Mouse (Mus musculus) myocyte (in vitro differentiated cells): ENCODE data around the gene Abcc12. TPM values are rescaled to one million over a fixed set of nuclear protein-coding genes. Genes with fewer than 3 reads are reported as not detected.

ENCODE experiments used
- H3K27me3 ChIP-seq: one replicate; pipeline ENCODE4 v1.6.1; 2011; ENCODE audit not compliant: control insufficient read depth, insufficient read depth, insufficient read length
- H3K36me3 ChIP-seq: one replicate; pipeline ENCODE4 v1.6.1; 2011; ENCODE audit not compliant: control insufficient read depth, insufficient read depth
- H3K4me2 ChIP-seq: one replicate; pipeline ENCODE4 v1.6.1; 2011; ENCODE audit warnings: low read depth, control low read depth
- H3K4me3 ChIP-seq: one replicate; pipeline ENCODE4 v1.5.1; 2011; ENCODE audit warnings: mild to moderate bottlenecking, control low read depth, moderate library complexity
- H3K79me2 ChIP-seq: one replicate; pipeline ENCODE4 v1.6.1; 2011; ENCODE audit not compliant: control insufficient read depth, insufficient read depth
- H3ac ChIP-seq: one replicate; pipeline ENCODE4 v1.6.1; 2011; ENCODE audit not compliant: control insufficient read depth, insufficient read length
- CEBPB ChIP-seq: IDR thresholded peaks from 2 replicates; pipeline ENCODE4 v1.6.1; 2011; ENCODE audit warnings: mild to moderate bottlenecking, moderate library complexity; ENCODE audit not compliant: poor library complexity, insufficient read depth, severe bottlenecking
- E2F4 ChIP-seq: IDR thresholded peaks from one replicate; pipeline ENCODE4 v1.6.1; 2011; ENCODE audit warnings: mild to moderate bottlenecking, control low read depth, moderate library complexity; ENCODE audit not compliant: insufficient read depth
- MAX ChIP-seq: IDR thresholded peaks from one replicate; pipeline ENCODE4 v1.6.1; 2011; ENCODE audit warnings: low read depth, mild to moderate bottlenecking, control low read depth
- MYOD1 ChIP-seq, 3 experiments: IDR thresholded peaks; one replicate each; pipeline ENCODE4 v1.6.1; 2011; ENCODE audit warnings: control low read depth in 2 of 3, low read depth in 2 of 3, mild to moderate bottlenecking in 2 of 3, moderate library complexity in 1 of 3; ENCODE audit not compliant: insufficient read length in 2 of 3, control insufficient read depth in 1 of 3
- MYOG ChIP-seq, 3 experiments: IDR thresholded peaks; one replicate each; pipeline ENCODE4 v1.6.1; 2011; ENCODE audit warnings: control low read depth in 2 of 3, low read depth in 2 of 3, mild to moderate bottlenecking in 2 of 3; ENCODE audit not compliant: insufficient read length in 2 of 3, control insufficient read depth in 1 of 3, insufficient read depth in 1 of 3
- POLR2A ChIP-seq: IDR thresholded peaks from one replicate; pipeline ENCODE4 v1.6.1; 2011; ENCODE audit warnings: low read depth, mild to moderate bottlenecking, control low read depth, moderate library complexity; ENCODE audit not compliant: insufficient read length
- POLR2AphosphoS2 ChIP-seq: IDR thresholded peaks from one replicate; pipeline ENCODE4 v1.6.1; 2011; ENCODE audit warnings: low read depth, control low read depth; ENCODE audit not compliant: insufficient read length
- REST ChIP-seq: IDR thresholded peaks from one replicate; pipeline ENCODE4 v1.6.1; 2011; ENCODE audit warnings: mild to moderate bottlenecking, control low read depth, moderate library complexity; ENCODE audit not compliant: insufficient read depth, insufficient read length
- SRF ChIP-seq: IDR thresholded peaks from one replicate; pipeline ENCODE4 v1.6.1; 2011; ENCODE audit warnings: low read depth; ENCODE audit not compliant: control insufficient read depth, insufficient read length
- TCF12 ChIP-seq: IDR thresholded peaks from one replicate; pipeline ENCODE4 v1.6.1; 2011; ENCODE audit warnings: mild to moderate bottlenecking, control low read depth; ENCODE audit not compliant: poor library complexity, insufficient read depth, severe bottlenecking
- TCF3 ChIP-seq: IDR thresholded peaks from one replicate; pipeline ENCODE4 v1.6.1; 2011; ENCODE audit warnings: low read depth, control low read depth; ENCODE audit not compliant: insufficient read length
- USF1 ChIP-seq: IDR thresholded peaks from one replicate; pipeline ENCODE4 v1.6.1; 2011; ENCODE audit warnings: low read depth, mild to moderate bottlenecking, control low read depth, moderate library complexity
- polyA plus RNA-seq: library from polyadenylated mRNA; unstranded; fragments of >200 nt; fragmentation: generic; extraction: Trizol; gene quantifications from one replicate; pipeline ENCODE4 v1.2.1, GENCODE M21; 2012; ENCODE audit warnings: missing spikeins

Gene Abcc12
- polyA plus RNA-seq, 1 experiment: not detected

- Histone ChIP-seq H3K79me2 (no peaks in the 10 kb centered on the region), H3ac (no peak overlapping the region), H3K36me3 (no peaks in the 10 kb centered on the region), H3K4me3 (no peak overlapping the region), H3K27me3 (peaks cover 37% of the 10 kb centered on the region), H3K4me2 (no peak overlapping the region)
- TF ChIP-seq E2F4: no peak
- TF ChIP-seq MYOG (IDR thresholded peaks at IDR 0.05; ENCODE audit: control insufficient read depth in 1 of 3, insufficient read depth in 1 of 3, insufficient read length in 2 of 3, low read depth in 2 of 3): no peak
- no peak for TF ChIP-seq REST
- no peak for TF ChIP-seq TCF3
- no peak for TF ChIP-seq POLR2A
- TF ChIP-seq SRF: no peak
- TF ChIP-seq MYOD1 (IDR thresholded peaks at IDR 0.05; ENCODE audit: control insufficient read depth in 1 of 3, insufficient read length in 2 of 3, low read depth in 2 of 3): no peak
- TF ChIP-seq USF1: no peak
- TF ChIP-seq CEBPB: no peak
- no peak for TF ChIP-seq POLR2AphosphoS2
- TF ChIP-seq TCF12: no peak
- no peak for TF ChIP-seq MAX
Observed at GRCm38 (mm10) chr8:86600311-86600710, 19.8 kb upstream of the Abcc12 start.

GRCm38 (mm10) chr8:86599299-86599698, 18.8 kb upstream of the Abcc12 start:
- Histone ChIP-seq H3K36me3 (no peaks in the 10 kb centered on the region), H3ac (no peak overlapping the region), H3K4me2 (no peak overlapping the region), H3K79me2 (no peaks in the 10 kb centered on the region), H3K27me3 (peaks cover 40% of the 10 kb centered on the region), H3K4me3 (no peak overlapping the region)
- no peak for TF ChIP-seq POLR2A
- TF ChIP-seq TCF12: no peak
- no peak for TF ChIP-seq POLR2AphosphoS2
- TF ChIP-seq MAX: no peak
- no peak for TF ChIP-seq USF1
- TF ChIP-seq SRF: no peak
- TF ChIP-seq E2F4: no peak
- no peak for TF ChIP-seq TCF3
- TF ChIP-seq MYOD1 (IDR thresholded peaks at IDR 0.05; ENCODE audit: control insufficient read depth in 1 of 3, insufficient read length in 2 of 3, low read depth in 2 of 3): no peak

- no peak overlapping the region for H3K4me2 ChIP-seq
- no peak overlapping the region for H3K4me3 ChIP-seq
- no peak overlapping the region for H3ac ChIP-seq
- TF ChIP-seq SRF: no peak
- no peak for TF ChIP-seq CEBPB
- no peak for TF ChIP-seq USF1
- TF ChIP-seq MAX: no peak
- no peak for TF ChIP-seq TCF3
- no peak for TF ChIP-seq MYOD1 (IDR thresholded peaks at IDR 0.05; ENCODE audit: control insufficient read depth in 1 of 3, insufficient read length in 2 of 3, low read depth in 2 of 3)
- TF ChIP-seq TCF12: no peak
- TF ChIP-seq E2F4: no peak
- peaks cover 45% of the 10 kb centered on the region for H3K27me3 ChIP-seq
- H3K36me3 ChIP-seq: no peaks in the 10 kb centered on the region
- H3K79me2 ChIP-seq: no peaks in the 10 kb centered on the region
Observed at GRCm38 (mm10) chr8:86597681-86598080, 17.2 kb upstream of the Abcc12 start.

- Histone ChIP-seq H3ac (no peak overlapping the region), H3K27me3 (peaks cover 39% of the 10 kb centered on the region), H3K4me3 (no peak overlapping the region), H3K4me2 (no peak overlapping the region), H3K79me2 (no peaks in the 10 kb centered on the region), H3K36me3 (no peaks in the 10 kb centered on the region)
- no peak for TF ChIP-seq POLR2A
- no peak for TF ChIP-seq TCF12
- TF ChIP-seq MYOD1 (IDR thresholded peaks at IDR 0.05; ENCODE audit: control insufficient read depth in 1 of 3, insufficient read length in 2 of 3, low read depth in 2 of 3): no peak
- no peak for TF ChIP-seq REST
- no peak for TF ChIP-seq USF1
- no peak for TF ChIP-seq CEBPB
- no peak for TF ChIP-seq MYOG (IDR thresholded peaks at IDR 0.05; ENCODE audit: control insufficient read depth in 1 of 3, insufficient read depth in 1 of 3, insufficient read length in 2 of 3, low read depth in 2 of 3)
Observed at GRCm38 (mm10) chr8:86595671-86596070, 15.2 kb upstream of the Abcc12 start.

GRCm38 (mm10) chr8:86594159-86594796, 13.8 kb upstream of the Abcc12 start:
- H3K36me3 ChIP-seq: no peaks in the 10 kb centered on the region
- H3K27me3 ChIP-seq: peaks cover 29% of the 10 kb centered on the region
- no peak overlapping the region for H3K4me3 ChIP-seq
- H3ac ChIP-seq: no peak overlapping the region
- no peak for TF ChIP-seq POLR2A
- H3K4me2 ChIP-seq: no peak overlapping the region
- H3K79me2 ChIP-seq: no peaks in the 10 kb centered on the region
